Mouse (Mus musculus) MEL (cell line): ENCODE results near the gene Tcirg1. TPM values are rescaled to one million over a fixed set of nuclear protein-coding genes. Genes with fewer than 3 reads are reported as not detected.

Experiments
- DNase-seq: peaks from one replicate; pipeline ENCODE4 v3.0.0; 2011; ENCODE audit warnings: low read depth, low spot score
- H3K27ac ChIP-seq: 2 replicates; pipeline ENCODE4 v1.5.1; 2012; ENCODE audit warnings: low read depth, mild to moderate bottlenecking, control low read depth, low read length, moderate library complexity; ENCODE audit not compliant: control insufficient read depth
- H3K27me3 ChIP-seq, 2 experiments: fragments of 150-350 bp in 1 of 2; sonication (generic) in 1 of 2; 2 replicates each; pipeline ENCODE4 v1.6.1; 2012; ENCODE audit warnings: low read length in 2 of 2, mild to moderate bottlenecking in 2 of 2, improper control_type of control experiment in 1 of 2, moderate library complexity in 1 of 2; ENCODE audit not compliant: insufficient read depth in 2 of 2, control insufficient read depth in 1 of 2
- H3K36me3 ChIP-seq, 2 experiments: 2 replicates each; pipeline ENCODE4 v1.6.1; 2012 to 2014; ENCODE audit warnings: low read length in 2 of 2, improper control_type of control experiment in 1 of 2, inconsistent platforms in 1 of 2, mild to moderate bottlenecking in 1 of 2; ENCODE audit not compliant: insufficient read depth in 2 of 2, control insufficient read depth in 1 of 2
- H3K4me1 ChIP-seq, 2 experiments: fragments of 150-350 bp in 1 of 2; sonication (generic) in 1 of 2; 2 replicates each; pipeline ENCODE4 v1.6.1; 2012; ENCODE audit warnings: low read length in 2 of 2, improper control_type of control experiment in 1 of 2, mild to moderate bottlenecking in 1 of 2; ENCODE audit not compliant: insufficient read depth in 2 of 2, control insufficient read depth in 1 of 2
- H3K4me3 ChIP-seq, 2 experiments: fragments of 150-350 bp in 1 of 2; sonication (generic) in 1 of 2; 2 replicates each; pipeline ENCODE4 v1.5.1; 2012; ENCODE audit warnings: low read depth in 2 of 2, low read length in 2 of 2, mild to moderate bottlenecking in 2 of 2, moderate library complexity in 2 of 2, control low read depth in 1 of 2, improper control_type of control experiment in 1 of 2; ENCODE audit not compliant: control insufficient read depth in 1 of 2, insufficient read depth in 1 of 2
- H3K79me2 ChIP-seq: 2 replicates; pipeline ENCODE4 v1.6.1; 2012; ENCODE audit warnings: mild to moderate bottlenecking, low read length, moderate library complexity; ENCODE audit not compliant: control insufficient read depth, poor library complexity, insufficient read depth
- H3K9ac ChIP-seq: 2 replicates; pipeline ENCODE4 v1.6.1; 2012; ENCODE audit warnings: low read depth, mild to moderate bottlenecking, control low read depth, low read length, moderate library complexity; ENCODE audit not compliant: control insufficient read depth, poor library complexity, severe bottlenecking
- H3K9me3 ChIP-seq: fragments of 150-350 bp; sonication (generic); replicated peaks from 2 replicates; pipeline ENCODE4 v1.6.1; 2012; ENCODE audit warnings: mild to moderate bottlenecking, low read length, improper control_type of control experiment, moderate library complexity; ENCODE audit not compliant: insufficient read depth
- BHLHE40 ChIP-seq: IDR thresholded peaks from 2 replicates; pipeline ENCODE4 v1.6.1; 2012; ENCODE audit warnings: low read depth, mild to moderate bottlenecking, inconsistent platforms, low read length, improper control_type of control experiment, borderline replicate concordance
- CHD1 ChIP-seq: IDR thresholded peaks from 2 replicates; pipeline ENCODE4 v1.6.1; 2012; ENCODE audit warnings: low read depth, mild to moderate bottlenecking, inconsistent platforms, low read length, improper control_type of control experiment
- CHD2 ChIP-seq: IDR thresholded peaks from 2 replicates; pipeline ENCODE4 v1.6.1; 2011; ENCODE audit warnings: low read length, improper control_type of control experiment
- CTCF ChIP-seq, 3 experiments: IDR thresholded peaks in 2 of 3; conservative IDR thresholded peaks in 1 of 3; 2 replicates each; pipeline ENCODE4 v1.5.1; 2011 to 2012; ENCODE audit warnings: low read length in 3 of 3, low read depth in 2 of 3, mild to moderate bottlenecking in 2 of 3, improper control_type of control experiment in 1 of 3, inconsistent platforms in 1 of 3, mixed read lengths in 1 of 3, moderate library complexity in 1 of 3; ENCODE audit not compliant: control insufficient read depth in 1 of 3, insufficient read depth in 1 of 3, poor library complexity in 1 of 3, severe bottlenecking in 1 of 3
- ELF1 ChIP-seq: IDR thresholded peaks from 2 replicates; pipeline ENCODE4 v1.6.1; 2014; ENCODE audit warnings: low read depth, mild to moderate bottlenecking, inconsistent platforms, low read length, improper control_type of control experiment, moderate library complexity
- EP300 ChIP-seq, 2 experiments: IDR thresholded peaks; 2 replicates each; pipeline ENCODE4 v1.6.1; 2011; ENCODE audit warnings: improper control_type of control experiment in 2 of 2, low read length in 2 of 2, low read depth in 1 of 2, mild to moderate bottlenecking in 1 of 2
- GABPA ChIP-seq: IDR thresholded peaks from 2 replicates; pipeline ENCODE4 v1.6.1; 2012; ENCODE audit warnings: low read depth, mild to moderate bottlenecking, inconsistent platforms, low read length, improper control_type of control experiment, moderate library complexity
- GATA1 ChIP-seq: IDR thresholded peaks from 2 replicates; pipeline ENCODE4 v1.6.1; 2011; ENCODE audit warnings: low read depth, low read length, improper control_type of control experiment
- HCFC1 ChIP-seq: IDR thresholded peaks from 2 replicates; pipeline ENCODE4 v1.6.1; 2012; ENCODE audit warnings: low read depth, mild to moderate bottlenecking, inconsistent platforms, low read length, improper control_type of control experiment, moderate library complexity
- MAFK ChIP-seq: IDR thresholded peaks from 2 replicates; pipeline ENCODE4 v1.6.1; 2011; ENCODE audit warnings: low read depth, mild to moderate bottlenecking, low read length, improper control_type of control experiment, borderline replicate concordance
- MAX ChIP-seq: IDR thresholded peaks from 2 replicates; pipeline ENCODE4 v1.6.1; 2011; ENCODE audit warnings: low read length, improper control_type of control experiment
- MEF2A ChIP-seq: IDR thresholded peaks from 2 replicates; pipeline ENCODE4 v1.6.1; 2014; ENCODE audit warnings: low read depth, mild to moderate bottlenecking, inconsistent platforms, low read length, improper control_type of control experiment; ENCODE audit not compliant: poor library complexity, insufficient replicate concordance, severe bottlenecking; ENCODE audit errors: extremely low read depth
- MXI1 ChIP-seq: IDR thresholded peaks from 2 replicates; pipeline ENCODE4 v1.6.1; 2011; ENCODE audit warnings: mild to moderate bottlenecking, low read depth, low read length, improper control_type of control experiment
- MYB ChIP-seq: IDR thresholded peaks from 2 replicates; pipeline ENCODE4 v1.6.1; 2011; ENCODE audit warnings: mild to moderate bottlenecking, low read depth, low read length, improper control_type of control experiment
- NELFE ChIP-seq: IDR thresholded peaks from 2 replicates; pipeline ENCODE4 v1.6.1; 2011; ENCODE audit warnings: low read depth, low read length, improper control_type of control experiment
- NRF1 ChIP-seq: IDR thresholded peaks from 2 replicates; pipeline ENCODE4 v1.6.1; 2014; ENCODE audit warnings: low read depth, mild to moderate bottlenecking, inconsistent platforms, low read length, improper control_type of control experiment, moderate library complexity; ENCODE audit not compliant: poor library complexity, insufficient read depth, severe bottlenecking
- POLR2A ChIP-seq, 2 experiments: IDR thresholded peaks; 2 replicates each; pipeline ENCODE4 v1.6.1; 2011 to 2012; ENCODE audit warnings: low read length in 2 of 2, mild to moderate bottlenecking in 2 of 2, control low read depth in 1 of 2, improper control_type of control experiment in 1 of 2, low read depth in 1 of 2, moderate library complexity in 1 of 2; ENCODE audit not compliant: control insufficient read depth in 1 of 2, insufficient read depth in 1 of 2, poor library complexity in 1 of 2
- POLR2AphosphoS2 ChIP-seq: IDR thresholded peaks from 2 replicates; pipeline ENCODE4 v1.6.1; 2011; ENCODE audit warnings: low read length, improper control_type of control experiment
- POLR2AphosphoS5 ChIP-seq: IDR thresholded peaks from 2 replicates; pipeline ENCODE4 v1.6.1; 2012; ENCODE audit warnings: low read depth, borderline replicate concordance, mild to moderate bottlenecking, inconsistent platforms, low read length, moderate library complexity, mixed read lengths
- RAD21 ChIP-seq: IDR thresholded peaks from 2 replicates; pipeline ENCODE4 v1.6.1; 2011; ENCODE audit warnings: mild to moderate bottlenecking, low read depth, low read length, improper control_type of control experiment
- SIN3A ChIP-seq: IDR thresholded peaks from 2 replicates; pipeline ENCODE4 v1.6.1; 2012; ENCODE audit warnings: low read length, improper control_type of control experiment, inconsistent platforms
- SMC3 ChIP-seq: IDR thresholded peaks from 2 replicates; pipeline ENCODE4 v1.6.1; 2011; ENCODE audit warnings: low read depth, low read length, improper control_type of control experiment
- TAL1 ChIP-seq: IDR thresholded peaks from 2 replicates; pipeline ENCODE4 v1.6.1; 2012; ENCODE audit warnings: mild to moderate bottlenecking, inconsistent platforms, low read length, moderate library complexity, mixed read lengths
- TBP ChIP-seq: IDR thresholded peaks from 2 replicates; pipeline ENCODE4 v1.8.0; 2011; ENCODE audit warnings: low read depth, low read length, improper control_type of control experiment
- TCF12 ChIP-seq: IDR thresholded peaks from 2 replicates; pipeline ENCODE4 v1.6.1; 2014; ENCODE audit warnings: low read depth, mild to moderate bottlenecking, inconsistent platforms, low read length, improper control_type of control experiment, moderate library complexity
- UBTF ChIP-seq: IDR thresholded peaks from 2 replicates; pipeline ENCODE4 v1.6.1; 2012; ENCODE audit warnings: low read depth, mild to moderate bottlenecking, inconsistent platforms, low read length, improper control_type of control experiment, moderate library complexity, borderline replicate concordance; ENCODE audit not compliant: insufficient read depth
- USF1 ChIP-seq: IDR thresholded peaks from 2 replicates; pipeline ENCODE4 v1.6.1; 2014; ENCODE audit warnings: low read depth, mild to moderate bottlenecking, inconsistent platforms, low read length, improper control_type of control experiment, moderate library complexity
- USF2 ChIP-seq, 2 experiments: IDR thresholded peaks; 2 replicates each; pipeline ENCODE4 v1.6.1; 2011 to 2012; ENCODE audit warnings: improper control_type of control experiment in 2 of 2, low read length in 2 of 2, borderline replicate concordance in 1 of 2, inconsistent platforms in 1 of 2, low read depth in 1 of 2, mild to moderate bottlenecking in 1 of 2; ENCODE audit not compliant: insufficient read depth in 1 of 2
- ZC3H11A ChIP-seq: IDR thresholded peaks from 2 replicates; pipeline ENCODE4 v1.6.1; 2012; ENCODE audit warnings: low read depth, mild to moderate bottlenecking, inconsistent platforms, low read length, improper control_type of control experiment
- ZMIZ1 ChIP-seq: IDR thresholded peaks from 2 replicates; pipeline ENCODE4 v1.6.1; 2012; ENCODE audit warnings: low read depth, mild to moderate bottlenecking, inconsistent platforms, low read length, improper control_type of control experiment, moderate library complexity
- ZNF384 ChIP-seq: IDR thresholded peaks from 2 replicates; pipeline ENCODE4 v1.6.1; 2012; ENCODE audit warnings: low read depth, mild to moderate bottlenecking, inconsistent platforms, low read length, improper control_type of control experiment
- polyA plus RNA-seq, 2 experiments: library from polyadenylated mRNA; stranded (reverse) in 1 of 2; unstranded in 1 of 2; fragments of >175 nt in 1 of 2; fragments of >200 nt in 1 of 2; gene quantifications; 2 replicates each; pipeline versions ENCODE4 v1.2.1 to v1.2.4; 2012; ENCODE audit warnings: low replicate concordance in 2 of 2, low read depth in 1 of 2; ENCODE audit not compliant: insufficient read length in 2 of 2, insufficient read depth in 1 of 2, missing spikeins in 1 of 2
- total RNA-seq: library from RNA; depleted of rRNA; stranded (reverse); fragments of 300-350 nt; gene quantifications from 2 replicates; pipeline ENCODE4 v1.2.3, GENCODE M21; 2012

The Tcirg1 gene
- total and polyA plus RNA-seq, 3 experiments = 21.4 to 32.6 TPM; not detected in 1

DNA sequence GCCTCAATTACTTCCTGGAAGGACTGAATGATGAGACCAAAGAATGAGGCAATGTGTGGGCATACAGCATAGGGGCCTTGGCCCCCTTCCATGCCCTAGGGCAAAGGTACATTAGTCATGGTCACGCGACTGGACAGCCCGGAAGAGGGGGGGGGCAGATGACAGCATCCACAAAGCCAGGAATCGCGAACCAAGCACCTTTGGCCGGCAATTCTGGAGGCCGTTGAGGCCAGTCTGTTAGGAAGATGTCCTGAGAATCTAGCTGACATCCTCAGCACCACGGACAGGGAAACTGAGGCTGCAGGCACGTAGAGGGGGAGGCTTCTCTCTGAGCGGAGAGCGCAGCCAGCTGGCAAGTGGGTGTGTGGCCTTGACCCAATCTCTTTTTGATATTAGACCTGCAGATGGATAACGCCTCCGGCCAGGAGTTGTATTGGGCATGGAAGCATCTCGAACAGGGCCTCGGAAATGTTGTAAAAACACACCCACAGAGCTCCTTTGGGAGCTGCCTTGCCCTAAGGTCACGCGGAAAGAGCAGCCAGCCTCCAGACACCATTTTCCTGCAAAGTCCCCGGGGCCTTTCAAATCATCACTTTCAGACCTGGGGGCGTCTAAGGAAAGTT, 56.0 kb downstream of the Tcirg1 start:
- H3K27ac ChIP-seq = no peak overlapping the region
- 0 out of 6 replicates have a peak, but pooled peaks of 1 of the 3 experiments have one; percentile 10 for TF ChIP-seq CTCF (IDR thresholded peaks at IDR 0.05 in 2 of 3, conservative IDR thresholded peaks at IDR 0.05 in 1 of 3; ENCODE audit: control insufficient read depth in 1 of 3, insufficient read depth in 1 of 3, low read depth in 2 of 3, low read length in 3 of 3, poor library complexity in 1 of 3, severe bottlenecking in 1 of 3)
- TF ChIP-seq CHD1 = no peak
- TF ChIP-seq MXI1 = peak; percentile 92
- no peak for TF ChIP-seq NELFE
- no peak for TF ChIP-seq CHD2
- no peak for TF ChIP-seq MYB
- no peak for TF ChIP-seq USF2 (IDR thresholded peaks at IDR 0.05; ENCODE audit: borderline replicate concordance in 1 of 2, insufficient read depth in 1 of 2, low read depth in 1 of 2, low read length in 2 of 2)
- TF ChIP-seq ELF1 = no peak
- no peak for TF ChIP-seq HCFC1
- TF ChIP-seq USF1 = no peak
- no peak for TF ChIP-seq TCF12
- peak; percentile 98 for TF ChIP-seq SIN3A
- no peak for TF ChIP-seq GATA1
- TF ChIP-seq EP300 (IDR thresholded peaks at IDR 0.05; ENCODE audit: low read depth in 1 of 2, low read length in 2 of 2) = no peak
- no peak for TF ChIP-seq MEF2A
- no peak for TF ChIP-seq ZMIZ1
- TF ChIP-seq GABPA = no peak
- TF ChIP-seq ZNF384 = no peak
- TF ChIP-seq POLR2AphosphoS5 = no peak
- TF ChIP-seq MAFK = no peak
- TF ChIP-seq POLR2AphosphoS2 = no peak
- TF ChIP-seq UBTF = no peak
- peak; percentile 13 for TF ChIP-seq RAD21
- TF ChIP-seq MAX = no peak
- TF ChIP-seq NRF1 = no peak
- TF ChIP-seq TAL1 = no peak
- no peak for TF ChIP-seq TBP
- no peak for TF ChIP-seq ZC3H11A
- no peak for TF ChIP-seq POLR2A (IDR thresholded peaks at IDR 0.05; ENCODE audit: control insufficient read depth in 1 of 2, insufficient read depth in 1 of 2, low read depth in 1 of 2, low read length in 2 of 2, poor library complexity in 1 of 2)
- TF ChIP-seq SMC3 = no peak
- TF ChIP-seq BHLHE40 = no peak
- TF ChIP-seq, all 39 proteins: peak for 4
- H3K27me3 ChIP-seq = no peaks in the 10 kb centered on the region
- H3K36me3 ChIP-seq = peaks cover 0 to 11% of the 10 kb centered on the region in 2 experiments; a peak in 2 of 4 replicates
- DNase-seq = peak; percentile 74
- H3K9ac ChIP-seq = peak overlapping the region; percentile 61
- H3K4me1 ChIP-seq = peaks cover 0 to 4% of the 10 kb centered on the region in 2 experiments; a peak in 1 of 4 replicates
- peak overlapping the region; percentile 70 to 84 for H3K4me3 ChIP-seq
- peaks cover 14% of the 10 kb centered on the region for H3K79me2 ChIP-seq
- H3K9me3 ChIP-seq = no peaks in the 10 kb centered on the region
